Mouse (Mus musculus) CH12.LX (cell line): ENCODE measurements around the gene 6030445D17Rik. TPM values are rescaled to one million over a fixed set of nuclear protein-coding genes. Genes with fewer than 3 reads are reported as not detected.

Experiments
- DNase-seq: peaks from one replicate; pipeline ENCODE4 v3.0.0-alpha.2; 2013; ENCODE audit errors: extremely low read depth
- H3K27ac ChIP-seq: 2 replicates; pipeline ENCODE4 v1.5.1; 2012; ENCODE audit warnings: low read depth, mild to moderate bottlenecking, control low read depth, moderate library complexity; ENCODE audit not compliant: insufficient read depth
- H3K27me3 ChIP-seq: replicated peaks from 2 replicates; pipeline ENCODE3; 2012; ENCODE audit warnings: inconsistent platforms
- H3K36me3 ChIP-seq, 2 experiments: replicated peaks in 1 of 2; 2 replicates each; pipeline versions ENCODE3 to v1.6.1; 2012; ENCODE audit warnings: inconsistent platforms in 1 of 2, low read length in 1 of 2, mild to moderate bottlenecking in 1 of 2, mixed read lengths in 1 of 2, moderate library complexity in 1 of 2; ENCODE audit not compliant: control insufficient read depth in 1 of 2, insufficient read depth in 1 of 2
- H3K4me1 ChIP-seq, 2 experiments: 2 replicates each; pipeline ENCODE4 v1.6.1; 2012; ENCODE audit warnings: inconsistent platforms in 1 of 2, moderate library complexity in 1 of 2; ENCODE audit not compliant: insufficient read depth in 2 of 2, control insufficient read depth in 1 of 2
- H3K4me2 ChIP-seq: 2 replicates; pipeline ENCODE4 v1.6.1; 2012; ENCODE audit warnings: low read depth, mild to moderate bottlenecking, control low read depth; ENCODE audit not compliant: poor library complexity, insufficient read depth, severe bottlenecking
- H3K4me3 ChIP-seq, 3 experiments: fragments of 150-350 bp in 1 of 3; sonication (generic) in 1 of 3; replicated peaks in 1 of 3; 2 replicates each; pipeline versions ENCODE3 to v1.5.1; 2011 to 2012; ENCODE audit warnings: low read depth in 2 of 3, low read length in 2 of 3, mild to moderate bottlenecking in 2 of 3, moderate library complexity in 2 of 3, control low read depth in 1 of 3, improper control_type of control experiment in 1 of 3, inconsistent platforms in 1 of 3, mixed read lengths in 1 of 3; ENCODE audit not compliant: poor library complexity in 1 of 3
- H3K79me2 ChIP-seq: replicated peaks from 2 replicates; pipeline ENCODE4 v1.6.1; 2012; ENCODE audit warnings: mild to moderate bottlenecking, moderate library complexity; ENCODE audit not compliant: control insufficient read depth, poor library complexity, insufficient read depth, severe bottlenecking; ENCODE audit errors: extremely low read depth
- H3K9ac ChIP-seq: 2 replicates; pipeline ENCODE4 v1.6.1; 2012; ENCODE audit warnings: low read depth, mild to moderate bottlenecking, control low read depth, moderate library complexity; ENCODE audit not compliant: insufficient read depth
- H3K9me3 ChIP-seq: replicated peaks from 2 replicates; pipeline ENCODE3; 2012; ENCODE audit warnings: low read length, inconsistent platforms, mixed read lengths
- BHLHE40 ChIP-seq: IDR thresholded peaks from 2 replicates; pipeline ENCODE4 v1.6.1; 2011; ENCODE audit warnings: mild to moderate bottlenecking, low read depth, low read length, improper control_type of control experiment
- CHD1 ChIP-seq: IDR thresholded peaks from 2 replicates; pipeline ENCODE4 v1.6.1; 2012; ENCODE audit warnings: low read depth, low read length, improper control_type of control experiment, inconsistent platforms
- IRF4 ChIP-seq: IDR thresholded peaks from 2 replicates; pipeline ENCODE4 v1.6.1; 2014; ENCODE audit warnings: low read depth, mild to moderate bottlenecking, inconsistent platforms, low read length, improper control_type of control experiment
- JUN ChIP-seq: IDR thresholded peaks from 2 replicates; pipeline ENCODE4 v1.6.1; 2011; ENCODE audit warnings: low read depth, mild to moderate bottlenecking, low read length, improper control_type of control experiment, moderate library complexity; ENCODE audit not compliant: insufficient read depth
- MAZ ChIP-seq: IDR thresholded peaks from 2 replicates; pipeline ENCODE4 v1.6.1; 2012; ENCODE audit warnings: low read depth, mild to moderate bottlenecking, inconsistent platforms, low read length, improper control_type of control experiment, moderate library complexity
- MXI1 ChIP-seq: IDR thresholded peaks from 2 replicates; pipeline ENCODE4 v1.6.1; 2011; ENCODE audit warnings: mild to moderate bottlenecking, low read depth, low read length, improper control_type of control experiment
- POLR2AphosphoS2 ChIP-seq: IDR thresholded peaks from 2 replicates; pipeline ENCODE4 v1.6.1; 2011; ENCODE audit warnings: low read depth, low read length, improper control_type of control experiment
- SIN3A ChIP-seq: IDR thresholded peaks from 2 replicates; pipeline ENCODE4 v1.6.1; 2012; ENCODE audit warnings: low read length, improper control_type of control experiment, inconsistent platforms
- ZC3H11A ChIP-seq: IDR thresholded peaks from 2 replicates; pipeline ENCODE4 v1.6.1; 2012; ENCODE audit warnings: low read depth, mild to moderate bottlenecking, inconsistent platforms, low read length, improper control_type of control experiment
- ZMIZ1 ChIP-seq: IDR thresholded peaks from 2 replicates; pipeline ENCODE4 v1.6.1; 2012; ENCODE audit warnings: low read depth, mild to moderate bottlenecking, inconsistent platforms, low read length, improper control_type of control experiment
- ZNF384 ChIP-seq: IDR thresholded peaks from 2 replicates; pipeline ENCODE4 v1.6.1; 2012; ENCODE audit warnings: low read depth, low read length, improper control_type of control experiment, inconsistent platforms
- dilution Hi-C: fragments of 300-500 bp; cut with MboI; formaldehyde crosslinking; loops from 2 replicates; pipeline ENCODE4 v1.14.3; 2020; ENCODE audit warnings: low sequenced_read_pairs; ENCODE audit not compliant: extremely low pct_unique_long_range_greater_than_20kb, extremely low pct_ligation_motif_present
- in situ Hi-C: fragments of 300-500 bp; cut with MboI; formaldehyde crosslinking; loops from 3 replicates; pipeline ENCODE4 v1.14.3; 2019; ENCODE audit warnings: low sequenced_read_pairs, low pct_ligation_motif_present, low pct_unique_long_range_greater_than_20kb, mixed read lengths
- polyA plus RNA-seq: library from polyadenylated mRNA; unstranded; fragments of >175 nt; gene quantifications from 2 replicates; pipeline ENCODE4 v1.2.1, GENCODE M21; 2012; ENCODE audit warnings: low read depth; ENCODE audit not compliant: insufficient read length
- total RNA-seq, 2 experiments: library from RNA; depleted of rRNA; stranded (reverse); fragments of 300-350 nt in 1 of 2; fragments of >200 nt in 1 of 2; gene quantifications; 2 replicates each; pipeline ENCODE4 v1.2.3; 2012 to 2014

6030445D17Rik gene
- total and polyA plus RNA-seq, 3 experiments: not detected

GRCm38 (mm10) chr4:136469941-136470346 is 7.9 kb downstream of the 6030445D17Rik start:
- H3K9me3 ChIP-seq: no peaks in the 10 kb centered on the region
- peaks cover 14% of the 10 kb centered on the region for H3K27me3 ChIP-seq
- H3K4me2 ChIP-seq: peak overlapping the region; percentile 72
- peak; percentile 56 for DNase-seq
- in situ Hi-C loops: no loop called here
- H3K4me1 ChIP-seq: peaks cover 0 to 25% of the 10 kb centered on the region in 2 experiments; a peak in 3 of 4 replicates
- peak overlapping the region; percentile 51 to 75 (median 72) for H3K4me3 ChIP-seq
- H3K27ac ChIP-seq: peak overlapping the region; percentile 18; the same call in 1 of the 2 replicates
- H3K9ac ChIP-seq: peak overlapping the region; percentile 71
- H3K36me3 ChIP-seq: no peaks in the 10 kb centered on the region
- TF ChIP-seq ZC3H11A (no peak), MXI1 (peak; percentile 72; the same call in 1 of the 2 replicates), JUN (no peak), SIN3A (0 out of 2 replicates have a peak, but pooled peaks have one; percentile 24), ZMIZ1 (peak; percentile 3; the same call in 1 of the 2 replicates), ZNF384 (peak; percentile 82), BHLHE40 (no peak)
- dilution Hi-C loops: no loop called here
- peaks cover 5% of the 10 kb centered on the region; the same call in 1 of the 2 replicates for H3K79me2 ChIP-seq

- no peaks in the 10 kb centered on the region for H3K9me3 ChIP-seq
- peak overlapping the region; percentile 71 for H3K9ac ChIP-seq
- no peak overlapping the region for H3K27ac ChIP-seq
- H3K36me3 ChIP-seq: no peaks in the 10 kb centered on the region
- H3K4me2 ChIP-seq: peak overlapping the region; percentile 72
- peak; percentile 42 for DNase-seq
- H3K79me2 ChIP-seq: peaks cover 5% of the 10 kb centered on the region; the same call in 1 of the 2 replicates
- in situ Hi-C loops: no loop called here
- TF ChIP-seq CHD1 (0 out of 2 replicates have a peak, but pooled peaks have one; percentile 35), MXI1 (peak; percentile 39; the same call in 1 of the 2 replicates), MAZ (0 out of 2 replicates have a peak, but pooled peaks have one; percentile 66), ZNF384 (peak; percentile 82), IRF4 (0 out of 2 replicates have a peak, but pooled peaks have one; percentile 9), POLR2AphosphoS2 (no peak)
- H3K4me1 ChIP-seq: peaks cover 0 to 21% of the 10 kb centered on the region in 2 experiments; a peak in 3 of 4 replicates
- H3K4me3 ChIP-seq: peak overlapping the region; percentile 49 to 75 (median 72)
- H3K27me3 ChIP-seq: peaks cover 14% of the 10 kb centered on the region
- dilution Hi-C loops: no loop called here
These were observed 8.5 kb downstream of the 6030445D17Rik start for GRCm38 (mm10) chr4:136470347-136471071.
